Mouse (Mus musculus) adrenal gland, adult (tissue): ENCODE data around the gene Nae1.
A peak's percentile ranks its signal among the peaks of the same experiment; 100 is the strongest.

ENCODE experiments used
- DNase-seq, 2 experiments: peaks; one replicate each; pipeline ENCODE4 v3.0.0; 2022 to 2023; ENCODE audit warnings: low spot score in 1 of 2; ENCODE audit not compliant: inconsistent age in 2 of 2

The Nae1 gene

DNA sequence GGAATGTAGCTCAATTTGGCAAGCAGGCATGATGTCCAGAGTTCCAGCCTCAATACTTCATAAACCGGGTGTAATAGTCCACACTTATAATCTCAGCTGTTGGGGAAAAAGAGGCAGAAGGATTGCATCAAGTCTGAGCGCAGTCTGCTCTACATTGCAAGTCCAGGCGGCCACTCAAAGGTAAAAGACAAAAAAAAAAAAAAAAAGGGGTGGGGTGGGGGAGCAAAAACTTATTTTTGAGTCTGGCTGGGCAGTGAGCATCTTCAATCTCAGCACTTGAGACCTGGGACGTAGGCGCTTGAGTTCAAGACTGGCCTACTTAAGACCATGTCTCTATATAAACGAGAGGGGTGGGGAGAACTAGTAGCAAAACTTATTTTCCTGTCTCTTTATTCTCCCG is 886 bp downstream of the Nae1 start:
- no peak for DNase-seq

DNA sequence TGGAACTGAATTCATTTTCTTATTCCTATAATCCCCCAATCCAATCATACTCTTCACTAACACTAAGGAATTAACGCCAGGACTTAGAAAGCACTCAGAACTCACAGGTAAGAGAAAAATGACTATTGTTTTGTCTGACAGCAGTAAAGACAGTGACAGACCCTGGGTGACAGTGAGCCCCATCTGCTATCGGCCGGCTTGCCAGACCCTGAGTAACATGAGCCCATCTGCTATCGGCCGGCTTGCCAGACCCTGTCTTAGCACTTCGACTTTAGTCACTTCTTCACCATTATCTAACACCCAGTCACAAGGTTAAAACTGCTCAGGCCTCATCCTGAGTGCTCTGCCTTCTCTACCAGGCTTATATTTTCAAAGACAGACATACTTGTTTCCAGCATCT is 4.8 kb downstream of the Nae1 start:
- DNase-seq, result no peak

GRCm38 (mm10) chr8:104517872-104518271 is 16.6 kb downstream of the Nae1 start:
- peak in 1 of 2 experiments; percentile 14 for DNase-seq

DNA sequence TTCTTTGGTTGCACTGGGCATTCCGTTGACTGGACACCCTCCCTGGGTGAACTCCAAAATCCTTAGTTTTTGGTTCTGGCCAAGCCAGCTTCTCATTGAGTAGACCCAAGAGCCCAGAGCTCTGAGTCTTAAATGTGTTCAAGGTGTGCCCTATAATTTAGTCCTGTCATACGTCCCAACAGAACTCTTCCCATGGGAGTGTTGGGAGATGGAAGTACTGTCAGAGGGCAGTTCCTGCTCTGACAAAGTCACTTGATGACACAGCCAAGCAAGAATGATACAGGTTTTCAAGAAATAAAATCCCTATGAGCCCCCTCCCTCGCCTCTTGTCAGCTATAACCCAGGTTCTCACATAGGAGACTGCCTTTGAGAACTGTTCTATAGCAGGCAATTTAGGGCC is 24.3 kb downstream of the Nae1 start:
- DNase-seq, result no peak

DNA sequence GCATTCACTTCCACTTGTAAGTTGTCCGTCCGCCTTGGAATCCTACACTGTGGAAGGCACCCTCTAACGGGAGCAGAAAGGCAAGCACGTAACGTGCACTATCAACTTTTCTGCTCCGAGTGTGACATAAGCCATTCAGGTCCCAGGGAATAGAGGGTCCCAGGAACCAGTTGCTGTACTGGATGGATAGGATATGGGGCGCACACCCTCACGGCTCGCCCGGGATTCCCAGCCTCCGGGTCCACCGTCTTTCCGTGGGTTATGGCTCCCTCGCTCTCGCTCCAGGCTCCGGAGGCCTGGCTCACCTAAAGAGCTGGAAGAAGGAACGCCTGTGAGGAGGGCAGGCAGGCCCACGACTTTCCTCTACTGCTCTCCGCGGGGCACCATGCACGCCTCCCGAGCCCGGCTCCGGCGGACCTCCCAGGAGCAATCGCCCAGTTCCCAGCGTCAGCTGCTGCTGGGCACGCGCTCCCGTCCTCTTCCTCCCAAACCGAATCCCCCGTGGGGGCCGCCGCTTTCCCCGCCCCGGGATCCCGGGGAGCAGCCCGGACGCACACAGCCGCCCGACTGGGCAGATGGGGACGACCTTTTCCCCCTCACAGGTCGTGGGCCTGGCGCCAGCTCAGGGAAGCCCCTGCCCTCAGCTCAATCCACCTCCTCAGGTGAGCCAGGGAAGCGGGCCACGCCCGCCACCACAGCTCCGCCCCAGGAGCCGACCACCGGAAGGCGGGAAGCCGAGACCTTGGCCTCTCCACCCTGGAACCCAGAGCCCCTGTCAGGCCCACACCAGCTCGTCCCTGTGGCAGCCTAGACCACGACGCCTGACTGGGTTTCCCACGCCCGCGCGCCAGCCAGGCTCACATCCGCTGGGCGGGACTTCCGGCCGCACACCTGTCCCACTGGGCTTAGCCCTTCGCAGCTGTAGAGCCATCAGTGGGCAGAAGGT is 25.1 kb downstream of the Nae1 start, which contains the start of gene Terb1:
TSS of gene Terb1 (minus strand) at position 850 of the 946 bp plus-strand sequence.
- peak; percentile 33 to 60 for DNase-seq

- no peak for DNase-seq
Observed at GRCm38 (mm10) chr8:104479091-104479490, 55.3 kb downstream of the Nae1 start.

DNA sequence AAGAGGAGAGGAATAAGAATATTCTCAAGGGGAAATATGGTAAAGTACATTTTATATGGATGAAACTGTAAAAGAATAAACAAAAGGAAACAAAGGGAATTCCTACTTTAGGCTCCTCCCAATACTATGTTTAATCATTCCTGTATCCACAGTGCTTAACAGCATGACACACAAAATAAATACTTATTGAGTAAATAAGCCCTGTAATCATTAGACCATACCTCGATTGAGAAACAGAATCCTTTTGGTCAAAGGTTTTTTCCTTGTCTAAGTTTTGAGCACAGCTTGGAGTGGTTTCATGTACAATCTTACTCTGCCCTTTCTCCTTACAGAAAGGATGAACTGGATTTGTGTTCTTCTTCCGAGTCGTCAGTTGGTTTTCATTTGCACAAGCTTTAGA is 62.0 kb downstream of the Nae1 start:
- no peak for DNase-seq

GRCm38 (mm10) chr8:104467463-104467862 is 67.0 kb downstream of the Nae1 start:
- DNase-seq, result no peak
